Mouse (Mus musculus) heart, embryonic 14.5 days (tissue): ENCODE data around the gene Smok3c. TPM values are rescaled to one million over a fixed set of nuclear protein-coding genes. Genes with fewer than 3 reads are reported as not detected.
"Not testable (repeated sequence)": the region's sequence is repeated elsewhere in the genome, so short reads cannot be mapped to it uniquely, and the experiment has no call there.

Source experiments
- ATAC-seq: fragments of 200-750 bp; cut with Nextera tagmentation; 2 replicates; pipeline ENCODE4 v1.8.0; 2017; ENCODE audit warnings: low read depth, moderate TSS enrichment; ENCODE audit not compliant: insufficient number of reproducible peaks, insufficient read depth, low FRiP score
- H3K27ac ChIP-seq, 2 experiments: fragments of 200-500 bp in 1 of 2; fragments of 300-500 bp in 1 of 2; sonication (generic) in 1 of 2; replicated peaks in 1 of 2; 2 replicates each; pipeline ENCODE4 v1.5.1; 2012 to 2014; ENCODE audit warnings: low read depth in 2 of 2, low read length in 2 of 2, control low read depth in 1 of 2, mild to moderate bottlenecking in 1 of 2, mixed read lengths in 1 of 2; ENCODE audit not compliant: control insufficient read depth in 1 of 2, insufficient read depth in 1 of 2
- H3K27me3 ChIP-seq: fragments of 300-500 bp; sonication (generic); 2 replicates; pipeline ENCODE4 v1.6.1; 2014; ENCODE audit warnings: mild to moderate bottlenecking, low read length, control low read depth; ENCODE audit not compliant: control insufficient read depth, insufficient read depth
- H3K36me3 ChIP-seq: fragments of 300-500 bp; sonication (generic); 2 replicates; pipeline ENCODE4 v1.6.1; 2014; ENCODE audit warnings: mild to moderate bottlenecking, control low read depth, low read length, mixed read lengths; ENCODE audit not compliant: control insufficient read depth, insufficient read depth
- H3K4me1 ChIP-seq, 2 experiments: fragments of 200-500 bp in 1 of 2; fragments of 300-500 bp in 1 of 2; sonication (generic) in 1 of 2; 2 replicates each; pipeline ENCODE4 v1.6.1; 2012 to 2014; ENCODE audit warnings: low read length in 2 of 2, control low read depth in 1 of 2, mixed read lengths in 1 of 2; ENCODE audit not compliant: control insufficient read depth in 2 of 2, insufficient read depth in 2 of 2
- H3K4me2 ChIP-seq: fragments of 300-500 bp; sonication (generic); 2 replicates; pipeline ENCODE4 v1.6.1; 2014; ENCODE audit warnings: mild to moderate bottlenecking, low read length
- H3K4me3 ChIP-seq, 2 experiments: fragments of 200-500 bp in 1 of 2; fragments of 300-500 bp in 1 of 2; sonication (generic) in 1 of 2; 2 replicates each; pipeline ENCODE4 v1.5.1; 2012 to 2014; ENCODE audit warnings: low read length in 2 of 2, mild to moderate bottlenecking in 2 of 2, control low read depth in 1 of 2, low read depth in 1 of 2, moderate library complexity in 1 of 2; ENCODE audit not compliant: control insufficient read depth in 1 of 2, insufficient read depth in 1 of 2
- H3K9ac ChIP-seq: fragments of 300-500 bp; sonication (generic); 2 replicates; pipeline ENCODE4 v1.6.1; 2014; ENCODE audit warnings: mild to moderate bottlenecking, low read length
- H3K9me3 ChIP-seq: fragments of 300-500 bp; sonication (generic); 2 replicates; pipeline ENCODE4 v1.6.1; 2016; ENCODE audit warnings: low read length, control low read depth; ENCODE audit not compliant: control insufficient read depth
- WGBS: fragments of 180-500 bp; shearing (Covaris S2); extraction: QIAGEN DNeasy Blood & Tissue Kit; methylation state at CpG from one replicate; pipeline ENCODE4 v1.1.7; 2014; 5-methylcytosine and 5-hydroxymethylcytosine counted together
- polyA plus RNA-seq: library from polyadenylated mRNA; unstranded; fragments of >200 nt; fragmentation: Nextera tagmentation; extraction: Ambion mirVana; gene quantifications from 2 replicates; pipeline ENCODE4 v1.2.1, GENCODE M21; 2014

Gene Smok3c
- not detected in 2 replicates for polyA plus RNA-seq

DNA sequence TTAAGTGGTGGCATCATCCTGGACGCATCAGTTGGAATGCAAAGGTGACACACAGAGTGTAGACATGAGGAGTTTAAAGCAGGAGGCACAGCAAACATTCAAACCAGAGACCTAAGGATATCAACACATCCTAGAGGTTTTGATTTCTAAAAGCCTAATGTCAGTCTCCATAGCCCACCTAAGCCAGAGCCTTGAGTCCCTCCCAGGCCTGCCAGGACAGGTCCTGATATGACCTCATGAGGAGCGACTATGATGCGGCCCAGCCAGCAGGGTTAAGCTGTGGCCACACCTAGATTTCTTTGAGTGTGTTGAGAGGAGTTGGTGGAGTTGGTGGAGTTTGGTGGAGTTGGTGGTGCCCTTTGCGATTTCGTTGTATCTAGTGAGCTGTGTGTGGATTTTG is at the start of gene Smok3c:
Gene Smok3c, plus strand, starts transcription at position 301 of the 400 bp plus-strand sequence.
- WGBS, result no CpG with 5 or more reads among the region's 5 CpGs
- not testable (repeated sequence) for H3K4me1 ChIP-seq, H3K4me2 ChIP-seq, H3K9me3 ChIP-seq, H3K9ac ChIP-seq, H3K27ac ChIP-seq, ATAC-seq, H3K4me3 ChIP-seq, H3K27me3 ChIP-seq, H3K36me3 ChIP-seq

- no peak for ATAC-seq
- no peaks in the 10 kb centered on the region for H3K9me3 ChIP-seq
- no peak overlapping the region for H3K9ac ChIP-seq
- H3K4me1 ChIP-seq, result no peaks in the 10 kb centered on the region
- no peak overlapping the region for H3K4me2 ChIP-seq
- H3K27ac ChIP-seq, result no peak overlapping the region
- H3K36me3 ChIP-seq, result no peaks in the 10 kb centered on the region
- H3K4me3 ChIP-seq, result no peak overlapping the region
- no peaks in the 10 kb centered on the region for H3K27me3 ChIP-seq
- 85% methylated on average over 5 of the region's 5 CpGs for WGBS
Observed at GRCm38 (mm10) chr5:138009437-138009836, 43.6 kb upstream of the Smok3c start.

- Histone ChIP-seq H3K4me1 (no peaks in the 10 kb centered on the region), H3K4me3 (no peak overlapping the region), H3K27ac (no peak overlapping the region), H3K9ac (no peak overlapping the region), H3K36me3 (no peaks in the 10 kb centered on the region), H3K4me2 (no peak overlapping the region), H3K27me3 (no peaks in the 10 kb centered on the region), H3K9me3 (no peaks in the 10 kb centered on the region)
- ATAC-seq, result no peak
- 73% methylated on average over 5 of the region's 5 CpGs for WGBS
Observed at GRCm38 (mm10) chr5:138012382-138012781, 40.6 kb upstream of the Smok3c start.

DNA sequence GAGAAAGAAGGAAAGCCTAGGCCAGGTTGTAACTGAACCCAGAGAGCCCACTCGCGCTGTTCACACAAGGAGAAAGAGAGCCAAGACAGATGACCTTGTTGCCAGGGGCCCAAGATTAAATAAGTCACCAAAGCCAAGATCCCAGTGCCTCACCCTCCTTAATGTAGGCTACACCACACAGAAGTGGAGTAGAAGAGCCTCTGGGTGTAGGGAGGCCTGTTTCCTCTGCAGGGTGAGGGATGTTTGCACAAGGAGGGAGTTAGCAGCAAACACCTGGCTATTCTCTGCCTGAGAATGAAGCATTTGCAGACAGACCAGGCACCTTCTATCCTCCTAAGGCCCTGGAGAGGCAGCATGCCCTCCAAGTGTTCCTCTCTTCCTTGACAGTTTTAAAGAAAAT is 36.5 kb upstream of the Smok3c start:
- H3K9me3 ChIP-seq, result no peaks in the 10 kb centered on the region
- no peaks in the 10 kb centered on the region for H3K36me3 ChIP-seq
- 80% methylated on average over 2 of the region's 2 CpGs for WGBS
- no peaks in the 10 kb centered on the region for H3K4me1 ChIP-seq
- H3K9ac ChIP-seq, result no peak overlapping the region
- ATAC-seq, result no peak
- no peak overlapping the region for H3K4me3 ChIP-seq
- H3K27ac ChIP-seq, result no peak overlapping the region
- H3K27me3 ChIP-seq, result no peaks in the 10 kb centered on the region
- H3K4me2 ChIP-seq, result no peak overlapping the region

DNA sequence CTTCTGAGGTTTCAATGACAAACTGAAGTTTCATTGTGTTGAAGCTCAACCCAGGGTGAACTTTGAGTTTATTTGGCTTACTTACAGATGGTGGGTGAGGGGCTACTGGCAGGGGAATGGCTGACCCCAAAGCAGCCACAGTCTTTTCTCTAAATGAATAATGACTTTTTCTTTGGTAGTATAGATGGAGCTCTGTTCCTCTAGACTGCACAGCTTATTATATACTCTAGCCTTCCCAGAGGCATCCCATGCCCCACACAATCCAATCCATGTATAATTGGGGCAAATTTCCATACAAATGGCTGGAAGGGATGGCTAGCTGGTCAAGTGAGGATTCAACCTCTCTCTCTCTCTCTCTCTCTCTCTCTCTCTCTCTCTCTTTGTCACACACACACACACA is 36.0 kb upstream of the Smok3c start:
- Histone ChIP-seq H3K27ac (no peak overlapping the region), H3K4me2 (no peak overlapping the region), H3K36me3 (no peaks in the 10 kb centered on the region), H3K4me1 (no peaks in the 10 kb centered on the region), H3K4me3 (no peak overlapping the region), H3K9me3 (no peaks in the 10 kb centered on the region), H3K9ac (no peak overlapping the region), H3K27me3 (no peaks in the 10 kb centered on the region)
- no peak for ATAC-seq

- WGBS, result 79% methylated on average over 3 of the region's 4 CpGs
- H3K9ac ChIP-seq, ATAC-seq, H3K4me1 ChIP-seq, H3K27ac ChIP-seq, H3K36me3 ChIP-seq, H3K27me3 ChIP-seq, H3K4me3 ChIP-seq, H3K4me2 ChIP-seq, H3K9me3 ChIP-seq: not testable (repeated sequence)
Observed at GRCm38 (mm10) chr5:138019577-138019976, 33.4 kb upstream of the Smok3c start.

DNA sequence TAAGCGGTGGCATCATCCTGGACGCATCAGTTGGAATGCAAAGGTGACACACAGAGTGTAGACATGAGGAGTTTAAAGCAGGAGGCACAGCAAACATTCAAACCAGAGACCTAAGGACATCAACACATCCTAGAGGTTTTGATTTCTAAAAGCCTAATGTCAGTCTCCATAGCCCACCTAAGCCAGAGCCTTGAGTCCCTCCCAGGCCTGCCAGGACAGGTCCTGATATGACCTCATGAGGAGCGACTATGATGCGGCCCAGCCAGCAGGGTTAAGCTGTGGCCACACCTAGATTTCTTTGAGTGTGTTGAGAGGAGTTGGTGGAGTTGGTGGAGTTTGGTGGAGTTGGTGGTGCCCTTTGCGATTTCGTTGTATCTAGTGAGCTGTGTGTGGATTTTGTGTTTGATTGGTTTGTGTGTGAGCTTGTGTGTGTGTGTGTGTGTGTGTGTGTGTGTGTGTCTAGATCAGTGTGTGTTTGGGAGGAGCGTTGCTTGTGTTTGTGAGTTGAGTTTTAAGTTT is 32.0 kb upstream of the Smok3c start, which contains the start of the genes Smok3a and Smok3b:
Gene Smok3a, plus strand, starts transcription at position 301 of the 519 bp plus-strand sequence.
Gene Smok3b, plus strand, starts transcription at position 469 of the 519 bp plus-strand sequence.
- WGBS, result 93% methylated on average over 3 of the region's 7 CpGs
- H3K27me3 ChIP-seq, H3K9me3 ChIP-seq, ATAC-seq, H3K36me3 ChIP-seq, H3K4me1 ChIP-seq, H3K4me3 ChIP-seq, H3K9ac ChIP-seq, H3K4me2 ChIP-seq, H3K27ac ChIP-seq: not testable (repeated sequence)

DNA sequence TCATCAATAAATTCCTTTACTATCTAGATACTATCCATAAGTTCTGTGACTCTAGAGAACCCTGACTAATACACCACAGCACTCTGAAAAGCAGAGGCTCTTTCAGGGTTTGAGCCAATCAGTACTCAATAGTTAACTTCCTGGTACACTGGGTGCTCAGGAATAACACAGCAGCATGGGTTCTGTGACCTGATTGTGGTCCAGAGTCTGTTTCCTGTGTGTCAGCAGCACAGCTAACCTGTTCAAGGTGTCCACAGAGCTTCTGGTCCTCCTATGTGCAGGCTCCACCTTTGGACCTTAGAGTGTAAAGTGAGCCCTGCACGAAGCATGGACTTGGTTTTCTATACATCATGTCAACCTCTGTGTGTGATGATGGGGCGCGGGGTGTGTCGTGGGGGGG is 20.8 kb downstream of the Smok3c start:
- H3K4me2 ChIP-seq, result no peak overlapping the region

More for the DNA sequence above, 20.8 kb downstream of the Smok3c start:
- Histone ChIP-seq H3K36me3 (no peaks in the 10 kb centered on the region), H3K4me3 (no peak overlapping the region), H3K27ac (no peak overlapping the region), H3K9me3 (no peaks in the 10 kb centered on the region), H3K27me3 (no peaks in the 10 kb centered on the region), H3K4me1 (no peaks in the 10 kb centered on the region), H3K9ac (no peak overlapping the region)
- ATAC-seq, result no peak
- WGBS, result 76% methylated on average over 4 of the region's 4 CpGs
